Mouse (Mus musculus) ZHBTc4 (cell line): ENCODE data around the gene Olfr764-ps1.
"Not testable (repeated sequence)": the region's sequence is repeated elsewhere in the genome, so short reads cannot be mapped to it uniquely, and the experiment has no call there.

ENCODE experiments used
- DNase-seq: peaks from one replicate; pipeline ENCODE4 v3.0.0-alpha.2; 2011; ENCODE audit warnings: low read depth, low spot score

The Olfr764-ps1 gene

DNA sequence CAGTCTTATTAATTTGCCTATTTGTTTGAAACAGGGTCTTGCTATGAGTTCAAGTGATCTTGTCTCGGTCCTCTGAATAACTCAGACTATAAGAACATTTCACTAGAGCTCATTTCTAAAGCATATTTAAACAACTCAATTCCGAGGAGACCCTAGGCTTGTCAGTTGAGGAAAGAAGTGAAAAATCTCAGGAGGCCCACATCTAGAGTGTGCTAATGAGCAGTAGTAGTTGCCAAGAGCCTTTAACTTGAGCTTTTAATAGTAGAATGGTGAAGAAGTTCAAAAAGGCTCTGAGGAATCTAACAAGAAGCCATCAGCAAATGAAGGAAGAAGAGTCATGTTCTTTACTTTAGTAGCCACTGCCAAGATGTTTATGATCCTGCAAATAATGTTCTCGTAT is at the start of gene Olfr764-ps1:
Gene Olfr764-ps1, minus strand, starts transcription at position 101 of the 400 bp plus-strand sequence.
- DNase-seq = no peak

DNA sequence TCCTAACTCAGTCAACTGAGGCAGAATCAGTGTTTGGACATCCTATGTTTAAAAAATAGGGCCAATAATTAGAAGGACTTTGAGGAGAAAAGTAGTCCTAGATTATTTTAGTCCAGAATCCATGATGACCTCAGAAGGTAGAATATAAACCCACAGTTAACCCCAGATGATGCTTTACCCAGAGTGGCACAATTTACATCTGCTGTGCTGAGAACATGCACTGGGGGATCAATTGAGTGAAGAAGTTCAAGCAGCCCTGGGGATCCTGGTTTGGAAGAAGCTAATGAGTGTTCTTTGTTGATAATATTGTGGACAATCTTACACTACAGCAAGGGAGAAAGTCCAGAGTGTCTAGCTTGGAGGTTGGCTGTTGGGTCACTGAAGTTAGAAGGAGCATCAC is 43.1 kb upstream of the Olfr764-ps1 start, which contains the start of gene Olfr767:
Gene Olfr767, minus strand, starts transcription at position 101 of the 400 bp plus-strand sequence.
- not testable (repeated sequence) for DNase-seq

DNA sequence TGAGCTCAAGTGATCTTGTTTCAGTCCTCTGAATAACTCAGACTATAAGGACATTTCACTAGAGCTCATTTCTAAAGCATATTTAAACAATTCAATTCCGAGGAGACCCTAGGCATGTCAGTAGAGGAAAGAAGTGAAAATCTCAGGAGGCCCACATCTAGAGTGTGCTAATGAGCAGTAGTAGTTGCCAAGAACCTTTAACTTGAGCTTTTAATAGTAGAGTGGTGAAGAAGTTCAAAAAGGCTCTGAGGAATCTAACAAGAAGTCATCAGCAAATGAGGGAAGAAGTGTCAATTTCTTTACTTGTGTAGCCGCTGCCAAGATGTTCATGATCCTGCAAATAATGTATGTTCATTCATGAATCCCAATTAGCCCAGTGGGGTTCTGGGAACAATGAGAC is 29.2 kb upstream of the Olfr764-ps1 start, which contains the start of gene Olfr766-ps1:
Gene Olfr766-ps1, minus strand, starts transcription at position 101 of the 400 bp plus-strand sequence.
- no peak for DNase-seq

DNA sequence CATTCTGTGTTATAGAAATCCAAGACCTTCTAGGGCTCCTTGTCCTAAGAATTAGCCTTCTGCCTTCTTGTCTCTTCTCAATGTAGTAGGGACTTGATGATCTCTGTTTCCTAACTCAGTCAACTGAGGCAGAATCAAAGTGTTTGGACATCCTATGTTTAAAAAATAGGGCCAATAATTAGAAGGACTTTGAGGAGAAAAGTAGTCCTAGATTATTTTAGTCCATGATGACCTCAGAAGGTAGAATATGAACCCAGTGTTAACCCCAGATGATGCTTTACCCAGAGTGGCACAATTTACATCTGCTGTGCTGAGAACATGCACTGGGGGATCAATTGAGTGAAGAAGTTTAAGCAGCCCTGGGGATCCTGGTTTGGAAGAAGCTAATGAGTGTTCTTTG is 10.2 kb upstream of the Olfr764-ps1 start, which contains the start of gene Olfr765:
Gene Olfr765, minus strand, starts transcription at position 101 of the 400 bp plus-strand sequence.
- not testable (repeated sequence) for DNase-seq

DNA sequence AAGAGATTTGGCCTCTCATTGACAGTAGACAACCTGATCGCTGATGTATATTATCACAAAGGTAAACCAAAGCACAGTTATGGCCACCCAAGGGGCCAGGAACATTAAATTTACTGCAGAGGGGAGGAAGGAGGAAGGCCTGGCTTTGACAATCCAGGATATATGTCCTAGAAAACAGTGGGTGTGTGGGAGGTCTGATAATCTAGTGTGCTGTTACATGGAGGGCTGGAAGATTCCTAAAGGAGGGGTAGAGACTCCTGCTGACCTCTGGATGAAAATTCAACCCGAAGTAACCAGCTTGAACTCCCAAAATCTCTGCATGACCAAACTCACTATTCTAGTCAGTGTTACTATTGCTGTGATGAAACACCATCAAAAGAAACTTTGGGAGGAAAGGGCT is 11.4 kb downstream of the Olfr764-ps1 start:
- no peak for DNase-seq

DNA sequence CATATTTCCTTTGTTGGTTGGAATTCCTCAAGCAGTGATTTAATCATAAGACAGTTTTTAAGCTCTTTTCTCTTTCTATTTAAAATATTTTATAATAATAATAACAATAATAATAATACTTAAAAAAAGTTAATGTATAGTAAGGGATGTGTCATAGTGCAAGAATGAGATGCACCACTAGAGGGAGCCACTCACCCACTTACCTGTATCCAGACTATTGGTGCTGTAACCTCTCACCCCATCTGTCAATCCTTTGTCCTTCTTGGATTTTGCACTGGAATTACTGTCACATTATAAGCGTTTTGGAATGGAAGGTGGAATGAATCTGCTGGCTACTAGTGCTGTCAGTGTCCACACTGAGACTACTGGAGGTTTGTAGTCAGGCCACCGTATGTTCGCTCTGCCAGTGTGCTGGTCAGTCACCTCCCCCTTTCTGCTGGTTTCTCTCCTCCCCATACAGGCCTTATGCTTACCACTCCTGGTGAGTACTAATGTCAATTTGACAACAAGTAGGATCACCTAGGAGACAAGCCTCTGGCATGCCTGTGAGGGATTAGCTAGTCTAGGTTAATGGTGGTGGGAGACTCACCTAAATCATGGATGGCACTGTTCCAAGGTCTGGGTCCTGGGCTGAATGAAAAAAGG is 13.6 kb downstream of the Olfr764-ps1 start:
- DNase-seq = peak; percentile 68

DNA sequence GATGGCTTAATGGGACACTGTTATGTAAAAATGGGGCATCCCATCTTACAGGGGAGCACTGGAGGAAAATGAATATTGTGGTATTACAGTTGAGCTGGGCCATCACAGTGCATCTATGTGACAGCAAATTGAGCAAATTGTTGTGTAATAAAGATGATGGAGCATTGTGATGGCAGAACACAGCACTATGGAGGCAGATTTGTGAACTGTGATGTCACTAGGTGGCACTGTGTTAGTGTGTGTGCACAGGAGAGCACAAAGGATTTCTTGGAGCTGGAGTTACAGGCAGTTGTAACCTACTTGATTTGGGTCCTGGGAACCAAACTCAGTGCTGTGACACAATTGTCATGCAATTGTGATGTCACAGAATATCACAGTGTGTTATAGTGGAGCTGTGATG is 16.4 kb downstream of the Olfr764-ps1 start:
- DNase-seq = no peak

DNA sequence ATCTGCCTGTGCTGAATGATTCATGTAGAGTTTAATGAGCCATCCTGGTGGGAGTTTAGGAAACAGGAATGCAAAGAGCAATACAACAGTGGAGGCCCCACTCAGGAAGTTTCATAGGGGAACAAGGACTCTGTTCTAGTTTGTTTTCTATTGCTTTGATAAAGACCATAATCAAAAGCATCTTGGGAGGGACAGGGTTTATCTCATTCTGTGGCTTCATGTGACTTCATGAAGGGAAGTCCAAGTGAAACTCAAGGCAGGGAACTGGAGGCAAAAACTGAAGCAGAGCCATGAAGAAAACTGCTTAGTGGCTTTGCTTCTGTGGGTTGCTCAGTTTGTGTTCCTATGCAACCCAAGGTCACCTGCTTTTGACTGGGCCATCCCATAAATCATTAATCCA is 25.2 kb downstream of the Olfr764-ps1 start:
- no peak for DNase-seq

DNA sequence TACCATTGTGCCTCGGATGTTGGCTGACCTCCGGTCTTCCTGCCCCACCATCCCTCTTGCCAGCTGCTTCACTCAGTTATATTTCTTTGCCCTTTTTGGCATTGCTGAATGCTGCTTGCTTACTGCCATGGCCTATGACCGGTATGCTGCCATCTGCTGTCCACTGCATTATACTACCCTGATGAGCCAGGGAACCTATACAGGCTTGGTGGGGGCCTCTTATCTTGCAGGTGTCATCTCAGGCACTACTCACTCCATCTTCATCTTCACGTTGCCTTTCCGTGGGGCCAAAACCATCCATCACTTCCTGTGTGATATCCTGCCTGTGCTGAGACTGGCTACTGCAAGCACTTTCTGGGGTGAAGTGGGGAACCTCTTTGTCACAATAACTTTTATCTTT is 28.2 kb downstream of the Olfr764-ps1 start:
- not testable (repeated sequence) for DNase-seq

DNA sequence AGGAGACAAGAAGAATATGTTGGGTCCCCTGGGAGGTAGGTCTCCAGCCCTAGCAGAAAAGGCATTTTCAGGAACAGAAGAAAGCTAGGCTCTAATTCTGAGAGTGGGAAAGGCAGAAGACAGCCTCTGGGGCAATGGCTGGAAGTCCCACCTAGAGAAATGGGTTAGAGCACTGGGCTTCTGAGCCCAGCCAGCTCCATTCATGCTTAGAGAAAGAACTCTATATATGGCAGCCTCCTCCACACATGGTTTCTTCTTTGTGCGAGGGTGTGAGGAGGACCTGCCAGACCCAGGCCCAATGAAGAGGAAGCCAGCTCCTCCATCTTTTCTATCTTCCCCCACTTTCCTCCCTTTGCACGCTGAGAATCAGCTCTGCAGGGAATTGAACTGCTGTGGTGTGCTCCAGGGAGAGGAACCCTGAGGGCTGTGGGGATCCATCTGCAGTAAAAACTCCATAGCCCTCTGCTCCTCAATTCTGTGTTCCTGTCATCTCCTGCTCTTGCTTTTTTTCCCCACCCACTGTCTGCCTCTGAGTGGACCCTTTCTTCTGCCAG is 29.3 kb downstream of the Olfr764-ps1 start, which contains the start of gene Olfr763:
Gene Olfr763, plus strand, starts transcription at position 504 of the 554 bp plus-strand sequence.
- no peak for DNase-seq

DNA sequence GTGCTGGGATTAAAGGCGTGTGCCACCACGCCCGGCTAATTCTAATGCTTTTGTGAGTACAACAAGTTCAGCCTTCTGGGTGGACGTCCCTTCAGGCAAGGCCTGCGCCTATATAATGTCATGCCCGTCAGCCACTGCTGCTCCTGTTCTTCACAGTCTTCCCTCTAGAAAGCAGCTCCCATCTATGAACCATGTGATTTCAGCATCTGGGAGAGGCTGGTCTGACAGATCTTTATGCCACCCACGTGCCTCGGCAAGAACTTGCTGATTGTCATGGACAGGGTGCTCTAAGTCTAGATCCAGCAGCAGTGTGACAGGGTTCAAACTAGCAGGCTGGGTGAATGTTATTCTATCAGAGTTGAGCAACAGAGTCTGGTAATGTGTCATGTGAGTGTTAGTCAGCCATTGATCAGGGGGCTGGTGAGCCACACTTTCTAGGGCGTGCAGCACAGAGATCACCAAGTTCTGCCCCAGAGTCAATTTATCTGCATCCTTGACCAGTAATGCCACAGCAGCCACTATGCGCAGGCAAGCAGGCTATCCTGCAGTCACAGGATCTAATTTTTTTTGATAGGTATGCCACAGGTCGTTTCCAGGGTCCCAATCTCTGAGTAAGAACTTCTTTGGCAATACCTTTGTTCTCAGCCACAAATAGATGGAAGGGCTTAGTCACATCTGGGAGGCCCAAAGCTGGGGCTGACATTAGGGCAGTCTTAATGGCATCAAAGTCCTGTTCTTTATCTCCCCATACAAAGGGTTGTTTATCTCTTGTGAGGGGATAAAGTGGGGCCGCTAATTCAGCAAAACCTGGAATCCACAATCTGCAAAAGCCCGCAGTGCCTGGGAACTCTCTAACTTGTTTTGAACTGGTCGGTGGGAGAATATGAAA is 35.4 kb downstream of the Olfr764-ps1 start:
- no peak for DNase-seq

DNA sequence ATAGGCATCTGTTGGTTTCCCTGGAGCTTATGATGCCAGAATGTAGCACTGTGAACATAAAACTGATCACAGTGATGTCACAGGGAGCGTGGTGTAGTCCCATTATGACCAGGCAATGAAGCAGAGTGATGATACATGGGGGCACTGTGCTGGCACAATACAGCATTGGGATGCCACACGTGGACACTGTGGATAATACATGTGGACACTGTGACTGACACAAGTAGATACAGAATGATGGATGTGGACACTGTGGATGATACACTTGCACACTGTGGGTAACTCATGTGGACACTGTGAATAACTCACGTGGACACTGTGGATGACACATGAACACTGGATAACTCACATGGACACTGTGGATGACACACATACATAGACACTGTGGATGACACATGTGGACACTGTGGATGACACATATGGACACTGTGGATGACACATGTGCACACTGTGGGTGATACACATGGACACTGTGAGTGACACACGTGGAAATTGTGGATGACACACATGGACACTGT is 43.1 kb downstream of the Olfr764-ps1 start:
- no peak for DNase-seq

DNA sequence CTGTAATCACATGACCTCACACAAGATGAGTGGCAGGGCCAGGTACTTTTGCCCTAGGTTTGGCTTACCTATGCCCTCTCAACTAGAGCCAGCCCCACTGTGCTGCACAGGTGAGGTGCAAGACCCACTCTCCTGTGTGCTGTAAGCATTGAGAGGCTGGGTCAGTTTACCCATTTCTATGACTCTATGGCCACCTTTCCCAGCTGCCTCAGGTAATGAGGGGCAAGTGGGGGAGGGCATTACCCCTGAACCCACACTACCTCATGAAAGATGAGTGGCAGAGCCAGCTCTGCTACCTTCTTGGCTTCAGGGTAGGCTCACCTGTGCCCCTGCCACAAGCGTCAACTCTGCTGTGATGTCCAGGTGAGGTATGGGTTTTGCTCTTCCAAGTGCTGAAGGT is 43.9 kb downstream of the Olfr764-ps1 start:
- DNase-seq = no peak

DNA sequence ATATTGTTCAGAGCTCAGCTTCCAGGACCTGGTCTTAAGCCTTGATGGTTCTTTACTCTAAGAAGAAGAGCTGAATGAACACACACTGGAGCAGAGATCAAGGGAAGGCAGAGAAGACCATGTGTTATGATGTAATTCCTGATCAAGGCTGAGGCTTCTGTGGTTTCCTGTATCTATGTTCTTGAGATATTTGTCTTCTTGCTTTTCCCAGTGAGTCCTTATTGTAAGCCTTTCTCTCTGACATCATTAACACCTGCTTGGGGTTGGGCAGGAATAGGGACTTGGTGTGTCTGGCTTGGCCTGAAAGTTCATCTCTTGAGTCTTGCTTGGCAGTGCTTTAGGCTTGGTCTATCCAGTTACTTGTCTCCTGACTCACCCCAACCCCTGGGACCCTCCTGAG is 48.7 kb downstream of the Olfr764-ps1 start:
- no peak for DNase-seq

DNA sequence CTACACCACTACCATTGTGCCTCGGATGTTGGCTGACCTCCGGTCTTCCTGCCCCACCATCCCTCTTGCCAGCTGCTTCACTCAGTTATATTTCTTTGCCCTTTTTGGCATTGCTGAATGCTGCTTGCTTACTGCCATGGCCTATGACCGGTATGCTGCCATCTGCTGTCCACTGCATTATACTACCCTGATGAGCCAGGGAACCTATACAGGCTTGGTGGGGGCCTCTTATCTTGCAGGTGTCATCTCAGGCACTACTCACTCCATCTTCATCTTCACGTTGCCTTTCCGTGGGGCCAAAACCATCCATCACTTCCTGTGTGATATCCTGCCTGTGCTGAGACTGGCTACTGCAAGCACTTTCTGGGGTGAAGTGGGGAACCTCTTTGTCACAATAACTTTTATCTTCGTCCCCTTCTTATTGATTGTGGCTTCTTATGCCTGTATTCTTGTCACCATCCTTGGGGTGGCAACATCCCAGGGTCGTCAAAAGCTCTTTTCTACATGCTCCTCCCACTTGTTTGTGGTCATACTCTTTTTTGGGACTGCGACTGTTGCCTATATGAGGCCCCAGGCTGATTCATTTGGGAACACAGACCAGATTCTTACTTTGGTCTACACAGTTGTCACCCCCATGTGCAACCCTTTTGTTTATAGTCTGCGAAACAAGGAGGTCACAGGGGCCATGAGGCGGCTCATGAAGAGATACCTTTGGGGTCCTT is 49.4 kb downstream of the Olfr764-ps1 start:
- not testable (repeated sequence) for DNase-seq

DNA sequence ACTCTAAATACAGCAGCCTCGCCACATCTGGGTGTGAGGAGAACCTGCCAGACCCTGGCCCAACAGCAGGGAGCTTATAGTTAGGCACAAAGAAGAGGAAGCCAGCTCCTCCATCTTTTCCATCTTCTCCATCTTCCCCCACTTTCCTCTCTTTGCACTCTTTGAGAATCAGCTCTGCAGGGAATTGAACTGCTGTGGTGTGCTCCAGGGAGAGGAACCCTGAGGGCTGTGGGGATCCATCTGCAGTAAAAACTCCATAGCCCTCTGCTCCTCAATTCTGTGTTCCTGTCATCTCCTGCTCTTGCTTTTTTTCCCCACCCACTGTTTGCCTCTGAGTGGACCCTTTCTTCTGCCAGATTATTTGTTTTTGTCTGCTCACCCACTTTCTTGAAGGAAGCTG is 50.6 kb downstream of the Olfr764-ps1 start, which contains the start of gene Olfr9:
Gene Olfr9, plus strand, starts transcription at position 301 of the 400 bp plus-strand sequence.
- not testable (repeated sequence) for DNase-seq
